Mouse (Mus musculus) heart, adult 2 months (tissue): Measurements from ENCODE around the gene Gm10096. TPM values are rescaled to one million over a fixed set of nuclear protein-coding genes. Genes with fewer than 3 reads are reported as not detected.
"Not testable (repeated sequence)": the region's sequence is repeated elsewhere in the genome, so short reads cannot be mapped to it uniquely, and the experiment has no call there.

ENCODE experiments used
- DNase-seq, 2 experiments: peaks; one replicate each; pipeline ENCODE4 v3.0.0; 2021
- H3K27ac ChIP-seq: fragments of 200-600 bp; 2 replicates; pipeline ENCODE4 v1.8.1; 2022
- H3K27me3 ChIP-seq: fragments of 200-500 bp; 2 replicates; pipeline ENCODE4 v1.6.1; 2012; ENCODE audit warnings: mild to moderate bottlenecking, low read length, inconsistent platforms, mixed read lengths; ENCODE audit not compliant: control insufficient read depth, insufficient read depth
- H3K36me3 ChIP-seq: fragments of 200-500 bp; 2 replicates; pipeline ENCODE4 v1.6.1; 2012; ENCODE audit warnings: low read length, inconsistent platforms; ENCODE audit not compliant: control insufficient read depth, insufficient read depth
- H3K4me1 ChIP-seq: fragments of 200-500 bp; 2 replicates; pipeline ENCODE4 v1.6.1; 2011; ENCODE audit warnings: low read length; ENCODE audit not compliant: control insufficient read depth, insufficient read depth
- H3K4me3 ChIP-seq: fragments of 200-600 bp; 2 replicates; pipeline ENCODE4 v1.8.1; 2022
- H3K79me2 ChIP-seq: fragments of 200-500 bp; replicated peaks from 2 replicates; pipeline ENCODE4 v1.6.1; 2012; ENCODE audit warnings: mild to moderate bottlenecking, inconsistent platforms, low read length, moderate library complexity, mixed read lengths; ENCODE audit not compliant: control insufficient read depth, insufficient read depth
- H3K9ac ChIP-seq: fragments of 200-500 bp; 2 replicates; pipeline ENCODE4 v1.6.1; 2012; ENCODE audit warnings: low read depth, mild to moderate bottlenecking, control low read depth, inconsistent platforms, low read length, mixed read lengths
- WGBS: fragments of 180-500 bp; shearing (Covaris S2); methylation state at CpG from one replicate; pipeline ENCODE4 v1.1.7; 2018; 5-methylcytosine and 5-hydroxymethylcytosine counted together
- intact Hi-C: fragments of 180-260 bp; cut with DNase I; formaldehyde crosslinking; loops from one replicate; pipeline ENCODE4 v1.15.1; 2025
- long read RNA-seq: library from polyadenylated mRNA; stranded (forward); transcript quantifications from one replicate; pipeline ENCODE4 v2.0.0, GENCODE M21; 2021
- polyA plus RNA-seq: library from polyadenylated mRNA; depleted of rRNA; stranded (reverse); fragments of >200 nt; gene quantifications from 2 replicates; pipeline ENCODE4 v1.2.3, GENCODE M21; 2012; rRNA removed
- total RNA-seq, 2 experiments: library from RNA; stranded (reverse); gene quantifications; 2 replicates each; pipeline ENCODE4 v1.2.3; 2021

Gene Gm10096
- total RNA-seq (not detected), polyA plus RNA-seq (not detected in 2 replicates)
- long read RNA-seq = 0 reads

- H3K4me3 ChIP-seq, H3K36me3 ChIP-seq, H3K9ac ChIP-seq, H3K79me2 ChIP-seq, H3K27me3 ChIP-seq, DNase-seq, H3K4me1 ChIP-seq, intact Hi-C loops, H3K27ac ChIP-seq: not testable (repeated sequence)
- no CpG with 5 or more reads among the region's 5 CpGs for WGBS
These were observed at the start of gene Gm10096 for GRCm38 (mm10) chrX:28954602-28955001. Gm10096 (minus strand) TSS chrX:28954702.
